Mouse (Mus musculus) CH12.LX (cell line): ENCODE measurements at regions not wholly inside any gene's neighbourhood (a gene's known extent, or its start where the extent isn't known, plus 50 kb on each side); places are given as distances from the start of the nearest gene placed in this dataset.

Source experiments
- DNase-seq: peaks from one replicate; pipeline ENCODE4 v3.0.0-alpha.2; 2013; ENCODE audit errors: extremely low read depth
- H3K27ac ChIP-seq: 2 replicates; pipeline ENCODE4 v1.5.1; 2012; ENCODE audit warnings: low read depth, mild to moderate bottlenecking, control low read depth, moderate library complexity; ENCODE audit not compliant: insufficient read depth
- H3K27me3 ChIP-seq: replicated peaks from 2 replicates; pipeline ENCODE3; 2012; ENCODE audit warnings: inconsistent platforms
- H3K36me3 ChIP-seq, 2 experiments: replicated peaks in 1 of 2; 2 replicates each; pipeline versions ENCODE3 to v1.6.1; 2012; ENCODE audit warnings: inconsistent platforms in 1 of 2, low read length in 1 of 2, mild to moderate bottlenecking in 1 of 2, mixed read lengths in 1 of 2, moderate library complexity in 1 of 2; ENCODE audit not compliant: control insufficient read depth in 1 of 2, insufficient read depth in 1 of 2
- H3K4me1 ChIP-seq, 2 experiments: 2 replicates each; pipeline ENCODE4 v1.6.1; 2012; ENCODE audit warnings: inconsistent platforms in 1 of 2, moderate library complexity in 1 of 2; ENCODE audit not compliant: insufficient read depth in 2 of 2, control insufficient read depth in 1 of 2
- H3K4me2 ChIP-seq: 2 replicates; pipeline ENCODE4 v1.6.1; 2012; ENCODE audit warnings: low read depth, mild to moderate bottlenecking, control low read depth; ENCODE audit not compliant: poor library complexity, insufficient read depth, severe bottlenecking
- H3K4me3 ChIP-seq, 3 experiments: fragments of 150-350 bp in 1 of 3; sonication (generic) in 1 of 3; replicated peaks in 1 of 3; 2 replicates each; pipeline versions ENCODE3 to v1.5.1; 2011 to 2012; ENCODE audit warnings: low read depth in 2 of 3, low read length in 2 of 3, mild to moderate bottlenecking in 2 of 3, moderate library complexity in 2 of 3, control low read depth in 1 of 3, improper control_type of control experiment in 1 of 3, inconsistent platforms in 1 of 3, mixed read lengths in 1 of 3; ENCODE audit not compliant: poor library complexity in 1 of 3
- H3K79me2 ChIP-seq: replicated peaks from 2 replicates; pipeline ENCODE4 v1.6.1; 2012; ENCODE audit warnings: mild to moderate bottlenecking, moderate library complexity; ENCODE audit not compliant: control insufficient read depth, poor library complexity, insufficient read depth, severe bottlenecking; ENCODE audit errors: extremely low read depth
- H3K9ac ChIP-seq: 2 replicates; pipeline ENCODE4 v1.6.1; 2012; ENCODE audit warnings: low read depth, mild to moderate bottlenecking, control low read depth, moderate library complexity; ENCODE audit not compliant: insufficient read depth
- H3K9me3 ChIP-seq: replicated peaks from 2 replicates; pipeline ENCODE3; 2012; ENCODE audit warnings: low read length, inconsistent platforms, mixed read lengths
- BHLHE40 ChIP-seq: IDR thresholded peaks from 2 replicates; pipeline ENCODE4 v1.6.1; 2011; ENCODE audit warnings: mild to moderate bottlenecking, low read depth, low read length, improper control_type of control experiment
- CHD1 ChIP-seq: IDR thresholded peaks from 2 replicates; pipeline ENCODE4 v1.6.1; 2012; ENCODE audit warnings: low read depth, low read length, improper control_type of control experiment, inconsistent platforms
- CHD2 ChIP-seq: IDR thresholded peaks from 2 replicates; pipeline ENCODE4 v1.6.1; 2011; ENCODE audit warnings: low read length, improper control_type of control experiment
- E2F4 ChIP-seq: IDR thresholded peaks from 2 replicates; pipeline ENCODE4 v1.6.1; 2011; ENCODE audit warnings: low read depth, low read length, improper control_type of control experiment; ENCODE audit not compliant: insufficient replicate concordance
- EP300 ChIP-seq: IDR thresholded peaks from 2 replicates; pipeline ENCODE4 v1.6.1; 2011; ENCODE audit warnings: low read length, improper control_type of control experiment
- ETS1 ChIP-seq: conservative IDR thresholded peaks from 2 replicates; pipeline ENCODE4 v1.6.1; 2012; ENCODE audit warnings: low read depth, mild to moderate bottlenecking, inconsistent platforms, low read length, improper control_type of control experiment, moderate library complexity
- GABPA ChIP-seq: IDR thresholded peaks from 2 replicates; pipeline ENCODE4 v1.6.1; 2012; ENCODE audit warnings: low read depth, low read length, improper control_type of control experiment, inconsistent platforms; ENCODE audit not compliant: insufficient replicate concordance
- IRF4 ChIP-seq: IDR thresholded peaks from 2 replicates; pipeline ENCODE4 v1.6.1; 2014; ENCODE audit warnings: low read depth, mild to moderate bottlenecking, inconsistent platforms, low read length, improper control_type of control experiment
- JUN ChIP-seq: IDR thresholded peaks from 2 replicates; pipeline ENCODE4 v1.6.1; 2011; ENCODE audit warnings: low read depth, mild to moderate bottlenecking, low read length, improper control_type of control experiment, moderate library complexity; ENCODE audit not compliant: insufficient read depth
- JUND ChIP-seq: conservative IDR thresholded peaks from 2 replicates; pipeline ENCODE4 v1.6.1; 2011; ENCODE audit warnings: low read depth, low read length, improper control_type of control experiment
- KAT2A ChIP-seq: IDR thresholded peaks from 2 replicates; pipeline ENCODE4 v1.6.1; 2012; ENCODE audit warnings: low read length, improper control_type of control experiment, inconsistent platforms; ENCODE audit not compliant: insufficient replicate concordance
- MAFK ChIP-seq: IDR thresholded peaks from 2 replicates; pipeline ENCODE4 v1.6.1; 2011; ENCODE audit warnings: low read length, improper control_type of control experiment; ENCODE audit not compliant: insufficient replicate concordance
- MAX ChIP-seq: IDR thresholded peaks from 2 replicates; pipeline ENCODE4 v1.6.1; 2011; ENCODE audit warnings: low read length, improper control_type of control experiment
- MEF2A ChIP-seq: IDR thresholded peaks from 2 replicates; pipeline ENCODE4 v1.6.1; 2014; ENCODE audit warnings: low read depth, mild to moderate bottlenecking, inconsistent platforms, low read length, improper control_type of control experiment, borderline replicate concordance
- MXI1 ChIP-seq: IDR thresholded peaks from 2 replicates; pipeline ENCODE4 v1.6.1; 2011; ENCODE audit warnings: mild to moderate bottlenecking, low read depth, low read length, improper control_type of control experiment
- NELFE ChIP-seq: IDR thresholded peaks from 2 replicates; pipeline ENCODE4 v1.6.1; 2011; ENCODE audit warnings: low read depth, low read length, improper control_type of control experiment
- NRF1 ChIP-seq: IDR thresholded peaks from 2 replicates; pipeline ENCODE4 v1.6.1; 2014; ENCODE audit warnings: low read depth, mild to moderate bottlenecking, inconsistent platforms, low read length, improper control_type of control experiment, moderate library complexity
- PAX5 ChIP-seq: IDR thresholded peaks from 2 replicates; pipeline ENCODE4 v1.6.1; 2012; ENCODE audit warnings: low read length, inconsistent platforms, mixed read lengths
- POLR2A ChIP-seq: IDR thresholded peaks from 2 replicates; pipeline ENCODE4 v1.6.1; 2011; ENCODE audit warnings: low read depth, mild to moderate bottlenecking, improper control_type of control experiment, low read length
- POLR2AphosphoS2 ChIP-seq: IDR thresholded peaks from 2 replicates; pipeline ENCODE4 v1.6.1; 2011; ENCODE audit warnings: low read depth, low read length, improper control_type of control experiment
- RAD21 ChIP-seq: IDR thresholded peaks from 2 replicates; pipeline ENCODE4 v1.6.1; 2011; ENCODE audit warnings: low read depth, mild to moderate bottlenecking, low read length, improper control_type of control experiment, moderate library complexity
- RCOR1 ChIP-seq: conservative IDR thresholded peaks from 2 replicates; pipeline ENCODE4 v1.6.1; 2012; ENCODE audit warnings: low read depth, mild to moderate bottlenecking, inconsistent platforms, low read length, improper control_type of control experiment
- SIN3A ChIP-seq: IDR thresholded peaks from 2 replicates; pipeline ENCODE4 v1.6.1; 2012; ENCODE audit warnings: low read length, improper control_type of control experiment, inconsistent platforms
- SMC3 ChIP-seq: IDR thresholded peaks from 2 replicates; pipeline ENCODE4 v1.6.1; 2011; ENCODE audit warnings: low read depth, low read length, improper control_type of control experiment
- TCF12 ChIP-seq: IDR thresholded peaks from 2 replicates; pipeline ENCODE4 v1.6.1; 2014; ENCODE audit warnings: low read depth, mild to moderate bottlenecking, inconsistent platforms, low read length, improper control_type of control experiment
- USF1 ChIP-seq: IDR thresholded peaks from 2 replicates; pipeline ENCODE4 v1.6.1; 2014; ENCODE audit warnings: low read depth, mild to moderate bottlenecking, inconsistent platforms, low read length, improper control_type of control experiment
- USF2 ChIP-seq: conservative IDR thresholded peaks from 2 replicates; pipeline ENCODE4 v1.6.1; 2011; ENCODE audit warnings: low read depth, low read length, improper control_type of control experiment
- ZC3H11A ChIP-seq: IDR thresholded peaks from 2 replicates; pipeline ENCODE4 v1.6.1; 2012; ENCODE audit warnings: low read depth, mild to moderate bottlenecking, inconsistent platforms, low read length, improper control_type of control experiment
- ZKSCAN1 ChIP-seq: IDR thresholded peaks from 2 replicates; pipeline ENCODE4 v1.6.1; 2012; ENCODE audit warnings: low read depth, inconsistent platforms, low read length, improper control_type of control experiment, borderline replicate concordance
- ZMIZ1 ChIP-seq: IDR thresholded peaks from 2 replicates; pipeline ENCODE4 v1.6.1; 2012; ENCODE audit warnings: low read depth, mild to moderate bottlenecking, inconsistent platforms, low read length, improper control_type of control experiment
- ZNF384 ChIP-seq: IDR thresholded peaks from 2 replicates; pipeline ENCODE4 v1.6.1; 2012; ENCODE audit warnings: low read depth, low read length, improper control_type of control experiment, inconsistent platforms
- dilution Hi-C: fragments of 300-500 bp; cut with MboI; formaldehyde crosslinking; loops from 2 replicates; pipeline ENCODE4 v1.14.3; 2020; ENCODE audit warnings: low sequenced_read_pairs; ENCODE audit not compliant: extremely low pct_unique_long_range_greater_than_20kb, extremely low pct_ligation_motif_present
- in situ Hi-C: fragments of 300-500 bp; cut with MboI; formaldehyde crosslinking; loops from 3 replicates; pipeline ENCODE4 v1.14.3; 2019; ENCODE audit warnings: low sequenced_read_pairs, low pct_ligation_motif_present, low pct_unique_long_range_greater_than_20kb, mixed read lengths

DNA sequence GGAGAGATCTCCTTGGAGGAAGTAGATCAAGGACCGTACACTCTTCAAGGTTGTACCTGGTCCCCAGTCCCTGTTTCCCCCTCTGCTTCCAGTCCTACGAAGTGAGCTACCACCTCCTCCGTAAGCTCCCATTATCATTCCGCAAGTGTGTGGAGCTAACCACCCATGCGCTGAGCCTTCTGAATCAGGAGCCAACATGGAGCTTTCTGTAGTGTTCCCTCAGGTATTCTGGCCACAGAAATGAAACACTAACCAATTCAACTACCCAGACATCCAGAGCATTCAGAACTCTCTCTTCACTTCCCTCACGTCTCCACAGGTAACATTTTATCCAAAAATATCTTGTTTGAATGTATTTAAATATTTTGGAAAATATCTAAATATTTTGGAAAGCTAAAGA is 124.9 kb downstream of the Gm10131 start:
- TF ChIP-seq CHD2 (no peak), NELFE (no peak), BHLHE40 (no peak), USF2 (no peak), E2F4 (no peak), USF1 (no peak), GABPA (no peak), ZC3H11A (no peak), NRF1 (no peak), POLR2AphosphoS2 (no peak), IRF4 (no peak), MEF2A (no peak), JUN (no peak), JUND (no peak), KAT2A (no peak), EP300 (no peak), MXI1 (no peak)
- in situ Hi-C loops = no loop called here

DNA sequence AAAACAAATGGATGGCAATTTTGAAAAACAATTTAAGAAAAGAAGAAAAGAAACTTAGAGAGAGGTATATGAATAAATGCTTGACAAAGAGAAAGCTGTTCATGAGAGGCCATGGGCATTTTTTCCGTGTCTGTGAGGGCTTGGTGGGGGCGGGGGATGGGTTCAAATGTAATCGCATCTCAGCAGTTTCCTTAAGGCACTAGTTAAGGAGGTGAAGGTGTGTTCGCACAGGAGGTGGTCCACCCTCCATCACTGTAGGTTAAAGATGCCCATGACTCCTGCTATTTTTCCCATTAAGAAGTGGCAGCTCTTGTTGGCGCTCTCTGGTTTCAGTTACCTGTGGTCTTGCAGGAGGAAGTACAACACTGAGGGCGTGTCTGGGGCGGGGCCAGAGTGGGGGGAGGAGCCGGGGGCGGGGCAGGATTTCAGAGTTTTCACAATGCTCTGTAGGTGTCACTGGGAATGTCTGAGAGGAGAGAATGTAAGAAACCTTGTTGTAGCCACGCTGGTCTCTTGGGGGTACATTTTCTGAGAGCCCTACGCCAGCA is 126.0 kb downstream of the Gm10131 start:
- H3K4me3 ChIP-seq = peak overlapping the region; percentile 42 to 67 (median 61)
- H3K4me1 ChIP-seq = peaks cover 0 to 27% of the 10 kb centered on the region in 2 experiments; a peak in 3 of 4 replicates
- H3K9me3 ChIP-seq = no peaks in the 10 kb centered on the region
- in situ Hi-C loops (no loop called here), dilution Hi-C loops (no loop called here)
- no peaks in the 10 kb centered on the region for H3K79me2 ChIP-seq
- no peaks in the 10 kb centered on the region for H3K27me3 ChIP-seq
- no peaks in the 10 kb centered on the region for H3K36me3 ChIP-seq
- peak; percentile 48 for DNase-seq
- H3K4me2 ChIP-seq = no peak overlapping the region; the same call in 1 of the 2 replicates
- no peak overlapping the region for H3K27ac ChIP-seq
- H3K9ac ChIP-seq = peak overlapping the region; percentile 34; the same call in 1 of the 2 replicates
- TF ChIP-seq GABPA (no peak), CHD1 (no peak), USF1 (no peak), RCOR1 (no peak), ZMIZ1 (no peak; the same call in 1 of the 2 replicates), TCF12 (0 out of 2 replicates have a peak, but pooled peaks have one; percentile 29), SMC3 (no peak), RAD21 (no peak), POLR2AphosphoS2 (no peak), ETS1 (no peak), E2F4 (no peak), SIN3A (peak; percentile 41; the same call in 1 of the 2 replicates), PAX5 (no peak), NELFE (peak; percentile 36; the same call in 1 of the 2 replicates), EP300 (0 out of 2 replicates have a peak, but pooled peaks have one; percentile 18), BHLHE40 (no peak), MEF2A (no peak), MAFK (no peak), MAX (no peak), ZKSCAN1 (no peak), NRF1 (no peak), ZNF384 (no peak), JUN (no peak), POLR2A (peak; percentile 58)

More for the DNA sequence above, 124.9 kb downstream of the Gm10131 start:
- Histone ChIP-seq H3K27ac (no peak overlapping the region), H3K4me2 (no peak overlapping the region), H3K79me2 (no peaks in the 10 kb centered on the region), H3K27me3 (no peaks in the 10 kb centered on the region), H3K4me3 (no peak overlapping the region), H3K4me1 (peaks cover 0 to 20% of the 10 kb centered on the region in 2 experiments; a peak in 2 of 4 replicates), H3K9ac (no peak overlapping the region), H3K36me3 (no peaks in the 10 kb centered on the region), H3K9me3 (no peaks in the 10 kb centered on the region)
- no peak for DNase-seq
- dilution Hi-C loops = no loop called here
